Mouse (Mus musculus): ENCODE data around the gene Lztr1. TPM values are rescaled to one million over a fixed set of nuclear protein-coding genes. Genes with fewer than 3 reads are reported as not detected.

Lztr1 gene
- polyA plus RNA-seq, 1 experiment from 2014 or later: 18.7 TPM

- no peak for TF ChIP-seq EP300 (IDR thresholded peaks at IDR 0.05; ENCODE audit: low read depth)
- no peak for TF ChIP-seq CTCF (IDR thresholded peaks at IDR 0.05; ENCODE audit: low read depth)
- Histone ChIP-seq H3K4me3 (ENCODE audit: low read depth, low read length) (no peak overlapping the region), H3K9ac (replicated peaks) (no peak overlapping the region), H3K36me3 (replicated peaks; ENCODE audit: insufficient read depth, low read length) (peaks cover 52% of the 10 kb centered on the region), H3K27ac (ENCODE audit: low read depth) (no peak overlapping the region), H3K9me3 (ENCODE audit: low read length) (no peaks in the 10 kb centered on the region), H3K4me1 (ENCODE audit: insufficient read depth) (peaks cover 17% of the 10 kb centered on the region), H3K27me3 (ENCODE audit: insufficient read depth, low read length) (no peaks in the 10 kb centered on the region), H3K4me2 (ENCODE audit: low read depth, low read length) (no peak overlapping the region)
- ATAC-seq (no peak), DNase-seq (no peak)
- WGBS (ENCODE audit: insufficient replicate concordance): 90% methylated on average over 13 of the region's 13 CpGs
Measured at GRCm38 (mm10) chr16:17528276-17528675, 19.8 kb downstream of the Lztr1 start.

GRCm38 (mm10) chr16:17529981-17530586 lies 21.6 kb downstream of the Lztr1 start:
- H3K9me3 ChIP-seq (ENCODE audit: low read length): no peaks in the 10 kb centered on the region
- peak overlapping the region; percentile 92 for H3K27ac ChIP-seq (ENCODE audit: low read depth)
- TF ChIP-seq CTCF (IDR thresholded peaks at IDR 0.05; ENCODE audit: low read depth): no peak
- no peak for TF ChIP-seq EP300 (IDR thresholded peaks at IDR 0.05; ENCODE audit: low read depth)
- ATAC-seq: no peak
- H3K9ac ChIP-seq (replicated peaks): peak overlapping the region; percentile 67
- H3K4me1 ChIP-seq (ENCODE audit: insufficient read depth): peaks cover 17% of the 10 kb centered on the region
- peak overlapping the region; percentile 92 for H3K4me2 ChIP-seq (ENCODE audit: low read depth, low read length)
- DNase-seq: peak; percentile 31
- 13% methylated on average over 17 of the region's 17 CpGs for WGBS (ENCODE audit: insufficient replicate concordance)
- no peaks in the 10 kb centered on the region for H3K27me3 ChIP-seq (ENCODE audit: insufficient read depth, low read length)
- peak overlapping the region; percentile 60 for H3K4me3 ChIP-seq (ENCODE audit: low read depth, low read length)
- peaks cover 38% of the 10 kb centered on the region for H3K36me3 ChIP-seq (replicated peaks; ENCODE audit: insufficient read depth, low read length)

- TF ChIP-seq CTCF (IDR thresholded peaks at IDR 0.05; ENCODE audit: low read depth) (no peak), EP300 (IDR thresholded peaks at IDR 0.05; ENCODE audit: low read depth) (peak; percentile 86)
- Histone ChIP-seq H3K9ac (replicated peaks) (peak within 1 kb of the TSS; percentile 67), H3K4me3 (ENCODE audit: low read depth, low read length) (peak within 1 kb of the TSS; percentile 60), H3K9me3 (ENCODE audit: low read length) (no peaks in the 10 kb centered on the region), H3K4me2 (ENCODE audit: low read depth, low read length) (peak within 1 kb of the TSS; percentile 92), H3K4me1 (ENCODE audit: insufficient read depth) (peaks cover 17% of the 10 kb centered on the region), H3K36me3 (replicated peaks; ENCODE audit: insufficient read depth, low read length) (peaks cover 31% of the 10 kb centered on the region), H3K27ac (ENCODE audit: low read depth) (peak within 1 kb of the TSS; percentile 92), H3K27me3 (ENCODE audit: insufficient read depth, low read length) (no peaks in the 10 kb centered on the region)
- ATAC-seq: peak; percentile 92
- WGBS (ENCODE audit: insufficient replicate concordance): under 1% methylated on average over 67 of the region's 67 CpGs
- peak; percentile 98 for DNase-seq
Measured at GRCm38 (mm10) chr16:17530640-17531288, 22.3 kb downstream of the Lztr1 start, which contains the start of gene Thap7. TSS of gene Thap7 (minus strand) at chr16:17531136.

DNA sequence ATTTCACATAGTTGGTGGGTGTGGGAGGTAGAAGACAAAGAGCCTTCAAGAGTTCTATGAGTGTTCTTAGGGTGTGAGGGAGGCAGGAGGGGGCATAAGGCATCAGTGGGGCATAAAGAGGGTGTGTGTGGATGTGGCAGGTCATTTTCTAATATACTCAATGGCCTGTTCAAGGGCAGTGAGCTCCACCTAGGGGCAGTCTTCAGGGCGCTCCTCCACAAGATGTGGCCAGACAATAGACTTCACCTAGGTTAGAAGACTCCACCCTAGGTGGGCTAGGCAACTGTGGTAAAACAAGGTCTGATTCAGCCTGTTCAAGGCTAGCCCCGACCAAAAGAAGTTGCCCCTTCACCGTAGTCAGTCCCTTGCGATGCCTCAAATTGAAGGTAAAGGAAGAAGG lies 23.8 kb downstream of the Lztr1 start:
- WGBS (ENCODE audit: insufficient replicate concordance): 51% methylated on average over 4 of the region's 4 CpGs
- Histone ChIP-seq H3K9ac (replicated peaks) (0 out of 2 replicates have a peak overlapping the region, but pooled peaks have one; percentile 5), H3K4me1 (ENCODE audit: insufficient read depth) (peaks cover 17% of the 10 kb centered on the region), H3K9me3 (ENCODE audit: low read length) (no peaks in the 10 kb centered on the region), H3K4me2 (ENCODE audit: low read depth, low read length) (no peak overlapping the region), H3K36me3 (replicated peaks; ENCODE audit: insufficient read depth, low read length) (peaks cover 17% of the 10 kb centered on the region), H3K4me3 (ENCODE audit: low read depth, low read length) (no peak overlapping the region), H3K27me3 (ENCODE audit: insufficient read depth, low read length) (no peaks in the 10 kb centered on the region), H3K27ac (ENCODE audit: low read depth) (peak overlapping the region; percentile 77)
- peak; percentile 63 for TF ChIP-seq CTCF (IDR thresholded peaks at IDR 0.05; ENCODE audit: low read depth)
- no peak for TF ChIP-seq EP300 (IDR thresholded peaks at IDR 0.05; ENCODE audit: low read depth)
- ATAC-seq (no peak), DNase-seq (peak; percentile 46)

DNA sequence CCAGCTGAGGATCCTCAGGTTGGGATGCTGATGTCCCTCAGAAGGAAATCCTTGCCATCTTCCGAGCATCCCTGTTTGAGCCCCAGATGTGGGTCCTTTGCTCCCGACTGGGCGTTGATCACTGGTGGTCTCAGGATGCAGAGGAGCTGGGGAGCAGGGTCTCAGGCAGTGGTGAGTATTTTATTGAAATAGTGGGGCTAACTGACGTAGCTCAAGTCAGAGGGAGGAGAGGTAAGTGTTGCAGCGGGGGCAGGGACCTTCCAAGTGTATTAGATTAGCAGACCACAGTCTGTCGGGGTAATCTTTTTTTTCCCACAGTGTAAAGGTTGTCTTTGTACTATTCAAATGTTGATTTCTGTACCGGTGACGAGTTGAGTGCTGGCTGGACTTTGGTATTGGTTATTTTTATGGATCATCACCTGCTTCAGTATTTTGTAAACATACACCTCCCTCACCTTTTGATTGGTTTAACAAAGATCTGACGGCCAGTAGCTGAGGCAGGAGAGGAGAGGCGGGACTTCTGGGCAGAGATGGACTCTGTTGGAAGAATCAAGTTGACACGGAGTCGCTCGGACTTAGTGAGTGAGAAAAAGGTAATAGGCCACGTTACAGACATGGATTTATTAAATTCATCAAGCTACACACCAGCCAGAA lies 24.3 kb downstream of the Lztr1 start:
- H3K36me3 ChIP-seq (replicated peaks; ENCODE audit: insufficient read depth, low read length): peaks cover 12% of the 10 kb centered on the region
- H3K27ac ChIP-seq (ENCODE audit: low read depth): peak overlapping the region; percentile 77
- peak; percentile 63 for ATAC-seq
- DNase-seq: no peak
- no peak for TF ChIP-seq CTCF (IDR thresholded peaks at IDR 0.05; ENCODE audit: low read depth)
- no peak; the same call in none of the 2 replicates for TF ChIP-seq EP300 (IDR thresholded peaks at IDR 0.05; ENCODE audit: low read depth)
- no peaks in the 10 kb centered on the region for H3K27me3 ChIP-seq (ENCODE audit: insufficient read depth, low read length)
- no peak overlapping the region for H3K4me3 ChIP-seq (ENCODE audit: low read depth, low read length)
- 63% methylated on average over 14 of the region's 14 CpGs for WGBS (ENCODE audit: insufficient replicate concordance)
- peaks cover 17% of the 10 kb centered on the region for H3K4me1 ChIP-seq (ENCODE audit: insufficient read depth)
- H3K9me3 ChIP-seq (ENCODE audit: low read length): no peaks in the 10 kb centered on the region
- 0 out of 2 replicates have a peak overlapping the region, but pooled peaks have one; percentile 5 for H3K9ac ChIP-seq (replicated peaks)
- no peak overlapping the region for H3K4me2 ChIP-seq (ENCODE audit: low read depth, low read length)

DNA sequence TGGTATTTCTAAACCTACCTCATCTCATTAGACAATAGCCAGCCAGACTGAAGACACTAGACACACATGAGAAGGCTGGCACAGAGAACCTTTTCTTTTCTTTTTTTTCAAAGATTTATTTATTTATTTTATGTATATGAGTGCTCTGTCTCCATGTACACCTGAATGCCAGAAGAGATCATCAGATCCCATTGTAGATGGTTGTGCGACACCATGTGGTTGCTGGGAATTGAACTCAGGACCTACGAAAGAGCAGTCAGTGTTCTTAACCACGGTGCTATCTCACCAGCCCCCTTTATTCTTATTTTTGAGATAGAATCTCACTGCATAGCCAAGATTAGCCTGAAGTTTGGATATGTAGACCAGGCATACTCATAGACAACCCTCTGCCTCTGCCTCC lies 28.1 kb downstream of the Lztr1 start:
- 80% methylated on average over 3 of the region's 3 CpGs for WGBS (ENCODE audit: insufficient replicate concordance)
- no peak for DNase-seq
- H3K9ac ChIP-seq (replicated peaks): no peak overlapping the region

More for the DNA sequence above, 28.1 kb downstream of the Lztr1 start:
- Histone ChIP-seq H3K4me1 (ENCODE audit: insufficient read depth) (peaks cover 6% of the 10 kb centered on the region), H3K9me3 (ENCODE audit: low read length) (no peaks in the 10 kb centered on the region), H3K36me3 (replicated peaks; ENCODE audit: insufficient read depth, low read length) (no peaks in the 10 kb centered on the region), H3K4me2 (ENCODE audit: low read depth, low read length) (no peak overlapping the region), H3K27ac (ENCODE audit: low read depth) (no peak overlapping the region), H3K27me3 (ENCODE audit: insufficient read depth, low read length) (no peaks in the 10 kb centered on the region), H3K4me3 (ENCODE audit: low read depth, low read length) (no peak overlapping the region)
- no peak for ATAC-seq
- TF ChIP-seq CTCF (IDR thresholded peaks at IDR 0.05; ENCODE audit: low read depth): no peak
- no peak for TF ChIP-seq EP300 (IDR thresholded peaks at IDR 0.05; ENCODE audit: low read depth)
